Mouse (Mus musculus) liver, embryonic 12.5 days (tissue): ENCODE results near the gene Slc26a11. TPM values are rescaled to one million over a fixed set of nuclear protein-coding genes. Genes with fewer than 3 reads are reported as not detected.

Experiments
- ATAC-seq: fragments of 200-750 bp; cut with Nextera tagmentation; 2 replicates; pipeline ENCODE4 v1.8.0; 2017; ENCODE audit warnings: moderate number of reproducible peaks, mild to moderate bottlenecking, moderate library complexity
- H3K27ac ChIP-seq: fragments of 300-500 bp; sonication (generic); 2 replicates; pipeline ENCODE4 v1.5.1; 2016; ENCODE audit warnings: mild to moderate bottlenecking
- H3K27me3 ChIP-seq: fragments of 300-500 bp; sonication (generic); replicated peaks from 2 replicates; pipeline ENCODE4 v1.6.1; 2016; ENCODE audit warnings: mild to moderate bottlenecking, moderate library complexity
- H3K36me3 ChIP-seq: fragments of 300-500 bp; sonication (generic); 2 replicates; pipeline ENCODE4 v1.6.1; 2016; ENCODE audit warnings: mild to moderate bottlenecking, moderate library complexity
- H3K4me1 ChIP-seq: fragments of 300-500 bp; sonication (generic); 2 replicates; pipeline ENCODE4 v1.6.1; 2016
- H3K4me2 ChIP-seq: fragments of 300-500 bp; sonication (generic); 2 replicates; pipeline ENCODE4 v1.6.1; 2016; ENCODE audit warnings: mild to moderate bottlenecking, moderate library complexity
- H3K4me3 ChIP-seq: fragments of 300-500 bp; sonication (generic); 2 replicates; pipeline ENCODE4 v1.5.1; 2016; ENCODE audit warnings: mild to moderate bottlenecking, moderate library complexity
- H3K9ac ChIP-seq: fragments of 300-500 bp; sonication (generic); 2 replicates; pipeline ENCODE4 v1.6.1; 2016; ENCODE audit warnings: mild to moderate bottlenecking, moderate library complexity
- H3K9me3 ChIP-seq: fragments of 300-500 bp; sonication (generic); replicated peaks from 2 replicates; pipeline ENCODE4 v1.6.1; 2016; ENCODE audit warnings: mild to moderate bottlenecking, moderate library complexity
- WGBS: fragments of 180-500 bp; shearing (Covaris S2); methylation state at CpG from one replicate; pipeline ENCODE4 v1.1.7; 2016; ENCODE audit not compliant: insufficient replicate concordance; 5-methylcytosine and 5-hydroxymethylcytosine counted together
- polyA plus RNA-seq: library from polyadenylated mRNA; unstranded; fragments of >200 nt; fragmentation: Nextera tagmentation; extraction: Ambion mirVana; gene quantifications from 2 replicates; pipeline ENCODE4 v1.2.1, GENCODE M21; 2016

The Slc26a11 gene
- 2.6 and 2.9 TPM in 2 replicates for polyA plus RNA-seq

DNA sequence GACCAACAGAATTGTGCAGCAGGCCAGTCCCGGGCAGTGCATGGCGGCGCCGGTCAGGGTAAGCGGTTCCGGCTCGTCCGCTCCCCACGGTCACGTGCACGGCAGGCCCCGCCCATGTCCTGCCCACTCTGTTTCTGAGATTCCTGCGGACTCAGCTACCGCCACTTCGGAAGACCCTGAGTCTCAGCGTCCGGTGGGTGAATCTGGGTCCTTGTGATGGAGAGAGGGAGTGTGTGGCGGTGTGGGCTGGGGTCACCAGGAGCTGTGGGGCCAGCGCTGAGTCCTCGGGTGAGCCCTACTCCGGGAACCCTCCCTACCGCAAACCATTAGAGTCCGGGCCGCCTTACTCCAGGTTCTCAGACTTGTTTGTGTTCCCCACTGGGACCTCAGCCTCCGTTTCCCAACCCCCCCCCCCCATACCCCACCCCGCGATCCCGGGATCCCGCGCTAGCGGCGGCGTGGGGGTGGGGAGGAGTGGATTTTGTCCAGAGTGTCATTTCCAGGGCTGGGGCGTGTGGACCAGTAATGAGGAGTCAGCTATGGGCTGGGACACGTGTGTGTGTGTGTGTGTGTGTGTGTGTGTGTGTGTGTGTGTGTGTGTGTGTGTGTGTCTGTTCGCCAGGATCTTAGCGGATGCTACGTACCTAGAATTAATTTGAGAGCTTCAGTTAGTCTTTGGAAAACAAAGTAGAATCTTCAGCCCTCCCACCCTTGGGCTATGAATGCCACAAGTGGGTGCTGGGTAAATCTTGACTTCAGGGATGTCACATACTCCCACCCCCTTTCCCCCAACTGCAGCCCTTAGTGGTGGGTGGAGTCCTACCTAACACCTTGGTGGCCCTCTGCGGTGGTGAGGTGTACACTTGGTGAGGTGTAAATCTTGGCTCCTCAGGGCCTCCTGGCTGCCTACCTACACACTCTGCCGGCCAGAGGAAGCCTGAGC is at the start of gene Slc26a11, which contains the start of gene Sgsh:
Slc26a11 (plus strand) TSS at position 115 of the 943 bp plus-strand sequence.
Sgsh (minus strand) TSS at position 94 of the 943 bp plus-strand sequence.
- Histone ChIP-seq H3K36me3 (no peaks in the 10 kb centered on the region), H3K4me3 (peak within 1 kb of the TSS; percentile 71), H3K9ac (peak within 1 kb of the TSS; percentile 75), H3K4me2 (peak within 1 kb of the TSS; percentile 93), H3K4me1 (peaks cover 27% of the 10 kb centered on the region), H3K9me3 (no peaks in the 10 kb centered on the region), H3K27me3 (0 out of 2 replicates have a peak, but pooled peaks cover 5% of the 10 kb centered on the region), H3K27ac (peak within 1 kb of the TSS; percentile 78)
- peak; percentile 85 for ATAC-seq
- 2% methylated on average over 37 of the region's 40 CpGs for WGBS

DNA sequence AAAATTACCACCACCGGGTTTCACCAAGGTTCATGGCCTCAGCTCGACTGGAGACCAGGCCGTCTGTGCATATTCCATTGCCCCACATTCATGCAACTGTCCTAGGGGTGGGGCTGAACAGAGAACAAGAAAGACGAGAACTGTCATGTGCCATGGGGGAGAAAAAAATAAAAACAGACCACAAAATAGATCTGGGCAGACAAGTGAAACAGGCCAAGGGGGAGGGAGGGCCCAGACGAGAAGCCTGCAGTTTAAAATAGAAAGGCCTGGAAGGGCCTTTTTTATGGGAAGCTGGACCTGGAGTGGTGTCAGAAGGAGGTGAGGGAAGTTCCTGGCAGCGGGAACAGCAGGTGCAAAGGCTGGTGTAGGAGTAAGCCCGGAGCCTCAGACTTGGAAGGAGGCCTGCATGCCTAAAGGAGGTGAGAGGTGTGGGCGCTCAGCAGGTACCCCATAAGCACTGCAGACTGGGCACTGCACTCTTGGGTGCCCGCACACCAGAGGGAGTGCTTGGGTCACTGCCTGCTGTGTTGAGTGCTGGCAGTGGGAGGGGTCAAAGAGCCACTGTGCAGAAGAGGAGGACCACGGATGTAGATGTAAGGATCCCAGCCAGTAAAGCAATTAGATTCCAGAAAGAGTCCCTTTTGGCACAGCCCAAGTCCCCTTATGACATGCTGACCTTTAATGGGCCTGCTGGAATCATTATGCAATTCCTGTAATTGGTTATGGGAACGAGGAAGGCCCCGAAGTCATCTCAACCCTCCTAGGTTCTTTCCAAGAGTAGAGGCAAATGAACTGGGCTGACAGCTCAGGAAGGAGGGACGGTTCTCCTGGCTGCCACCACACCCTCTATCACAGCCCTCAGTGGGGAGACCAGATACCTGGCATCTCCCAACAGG is 48.3 kb upstream of the Slc26a11 start:
- 45% methylated on average over 13 of the region's 13 CpGs for WGBS
- Histone ChIP-seq H3K27ac (no peak overlapping the region), H3K9ac (no peak overlapping the region)

DNA sequence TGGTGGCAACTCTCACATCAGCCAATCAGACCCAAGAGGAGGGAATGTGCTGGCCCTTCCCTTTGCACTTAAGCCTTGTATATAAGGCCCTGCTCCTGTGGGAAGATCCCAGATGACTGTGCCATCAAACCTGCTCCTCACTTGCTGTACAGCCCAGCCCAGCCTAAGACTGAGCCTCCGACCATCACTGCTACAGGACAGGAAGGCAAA is 47.8 kb upstream of the Slc26a11 start, which contains the start of gene Card14:
Card14 (plus strand) TSS at position 111 of the 210 bp plus-strand sequence.
- Histone ChIP-seq H3K9ac (no peak within 1 kb of the TSS), H3K4me1 (no peaks in the 10 kb centered on the region), H3K9me3 (no peaks in the 10 kb centered on the region), H3K36me3 (no peaks in the 10 kb centered on the region), H3K27me3 (peaks cover 83% of the 10 kb centered on the region), H3K27ac (no peak within 1 kb of the TSS), H3K4me2 (no peak within 1 kb of the TSS), H3K4me3 (no peak within 1 kb of the TSS)
- no peak for ATAC-seq
- WGBS = 41% methylated on average over 1 of the region's 1 CpGs

More for the DNA sequence above, 48.3 kb upstream of the Slc26a11 start:
- H3K4me1 ChIP-seq = no peaks in the 10 kb centered on the region
- H3K36me3 ChIP-seq = no peaks in the 10 kb centered on the region
- no peak overlapping the region for H3K4me2 ChIP-seq
- peaks cover 80% of the 10 kb centered on the region for H3K27me3 ChIP-seq
- no peaks in the 10 kb centered on the region for H3K9me3 ChIP-seq
- H3K4me3 ChIP-seq = no peak overlapping the region
- ATAC-seq = no peak

DNA sequence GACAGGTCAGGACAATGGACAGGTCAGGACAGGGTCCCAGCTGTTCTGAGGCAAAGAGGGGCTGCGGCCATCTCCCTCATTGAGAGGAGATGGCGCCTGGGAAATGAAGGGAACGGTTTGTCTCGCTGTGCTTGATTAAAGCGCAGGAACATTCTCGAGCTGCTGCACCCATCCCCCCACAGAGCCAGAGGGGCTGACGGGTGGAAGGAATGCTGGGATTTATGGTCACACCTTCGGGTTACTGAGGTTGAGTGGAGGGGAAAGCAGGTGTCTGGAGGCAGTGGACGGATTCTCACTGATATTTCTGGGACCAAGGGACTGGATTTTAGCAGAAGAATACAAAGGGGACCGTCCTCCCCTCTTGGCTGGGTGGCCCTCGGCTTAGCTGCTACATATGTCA is 47.4 kb upstream of the Slc26a11 start:
- no peak for ATAC-seq
- H3K27ac ChIP-seq = no peak overlapping the region
- H3K9ac ChIP-seq = no peak overlapping the region
- H3K4me1 ChIP-seq = no peaks in the 10 kb centered on the region
- H3K36me3 ChIP-seq = no peaks in the 10 kb centered on the region
- H3K9me3 ChIP-seq = no peaks in the 10 kb centered on the region
- no peak overlapping the region for H3K4me3 ChIP-seq
- no peak overlapping the region for H3K4me2 ChIP-seq
- H3K27me3 ChIP-seq = peaks cover 82% of the 10 kb centered on the region
- 29% methylated on average over 11 of the region's 11 CpGs for WGBS

DNA sequence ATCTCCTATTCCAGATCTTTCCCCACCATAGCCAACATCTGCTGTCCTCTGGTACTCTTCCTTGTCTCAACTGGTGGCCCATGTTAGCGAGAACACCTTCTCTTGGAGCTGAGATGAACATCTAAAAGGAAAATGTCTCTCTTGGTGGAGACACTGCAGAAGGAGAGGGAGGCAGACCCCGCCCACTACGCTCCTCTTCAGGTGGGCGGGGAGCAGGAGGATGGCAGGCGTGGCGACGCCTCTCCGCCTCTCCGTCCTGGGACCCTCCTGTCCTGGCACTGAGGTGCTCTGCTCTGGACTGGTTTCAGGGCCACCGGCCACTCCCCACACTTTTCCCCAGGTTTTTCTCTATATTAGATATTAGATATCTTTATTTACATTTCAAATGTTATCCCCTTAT is 44.7 kb upstream of the Slc26a11 start:
- H3K9ac ChIP-seq = no peak overlapping the region
- ATAC-seq = no peak
- H3K4me2 ChIP-seq = no peak overlapping the region
- no peaks in the 10 kb centered on the region for H3K36me3 ChIP-seq
- H3K4me1 ChIP-seq = no peaks in the 10 kb centered on the region
- H3K27ac ChIP-seq = no peak overlapping the region
- no peaks in the 10 kb centered on the region for H3K9me3 ChIP-seq
- no peak overlapping the region for H3K4me3 ChIP-seq
- WGBS = 21% methylated on average over 10 of the region's 10 CpGs
- peaks cover 79% of the 10 kb centered on the region for H3K27me3 ChIP-seq

DNA sequence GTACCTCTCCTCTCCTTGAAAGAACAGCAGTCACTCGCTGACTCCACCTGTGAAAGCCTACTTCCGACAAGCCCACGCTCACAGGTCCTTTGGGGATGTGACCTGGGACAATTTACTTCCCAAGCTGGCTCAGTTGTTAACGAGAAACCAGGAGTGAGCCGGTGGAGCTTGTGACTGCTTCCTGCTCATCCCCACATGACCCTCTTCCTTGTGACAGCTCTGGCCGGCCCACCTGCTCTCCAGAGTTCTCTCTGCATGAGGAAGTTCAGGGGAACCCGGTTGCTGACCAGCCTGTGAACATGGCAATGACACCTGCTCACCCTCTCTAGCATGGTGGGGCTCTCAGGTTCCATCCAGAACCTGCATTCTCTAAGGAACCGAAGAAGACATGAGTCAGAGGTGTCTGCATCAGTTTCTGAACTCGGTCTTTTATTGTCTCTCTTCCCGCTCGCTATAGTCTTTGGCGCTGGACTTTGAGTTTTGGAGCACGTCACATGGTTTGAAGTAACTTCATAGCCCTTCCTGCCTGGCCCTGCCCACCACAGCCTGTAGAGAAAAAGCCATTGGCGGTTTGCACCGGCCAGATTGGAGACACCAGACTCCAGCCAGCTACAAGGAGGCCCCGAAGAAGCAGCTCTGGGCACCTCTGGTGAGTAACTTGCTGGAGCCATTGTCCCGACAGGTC is 41.0 kb upstream of the Slc26a11 start:
- no peak overlapping the region for H3K27ac ChIP-seq
- 52% methylated on average over 17 of the region's 17 CpGs for WGBS
- H3K4me2 ChIP-seq = no peak overlapping the region
- no peaks in the 10 kb centered on the region for H3K9me3 ChIP-seq
- H3K4me1 ChIP-seq = no peaks in the 10 kb centered on the region
- H3K4me3 ChIP-seq = no peak overlapping the region
- H3K36me3 ChIP-seq = no peaks in the 10 kb centered on the region
- no peak overlapping the region for H3K9ac ChIP-seq
- peaks cover 58% of the 10 kb centered on the region for H3K27me3 ChIP-seq
- ATAC-seq = no peak

DNA sequence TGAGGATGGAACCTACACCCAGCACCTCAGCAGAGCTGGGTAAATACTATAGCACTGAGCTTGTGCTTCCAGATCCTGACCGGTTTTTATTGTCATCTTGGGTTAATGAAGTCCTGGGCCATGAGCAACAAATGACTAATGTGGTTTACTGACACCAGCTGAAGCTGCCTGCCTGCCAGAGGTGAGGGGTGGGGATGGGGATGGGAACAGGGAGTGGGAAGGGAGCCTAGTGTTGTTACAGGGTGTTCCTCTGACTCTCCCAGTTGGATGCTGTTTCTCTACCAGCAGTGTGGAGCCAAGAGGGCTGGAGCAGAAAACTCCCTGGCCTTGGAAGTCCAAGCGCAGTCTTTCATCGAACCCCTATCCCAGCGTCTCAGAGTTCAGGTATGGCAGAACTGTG is 38.6 kb upstream of the Slc26a11 start:
- H3K9ac ChIP-seq = no peak overlapping the region
- no peak overlapping the region for H3K27ac ChIP-seq
- no peak for ATAC-seq
- 80% methylated on average over 4 of the region's 4 CpGs for WGBS
- no peak overlapping the region for H3K4me3 ChIP-seq
- H3K36me3 ChIP-seq = no peaks in the 10 kb centered on the region
- no peaks in the 10 kb centered on the region for H3K9me3 ChIP-seq
- H3K4me1 ChIP-seq = no peaks in the 10 kb centered on the region
- peaks cover 37% of the 10 kb centered on the region for H3K27me3 ChIP-seq
- no peak overlapping the region for H3K4me2 ChIP-seq

DNA sequence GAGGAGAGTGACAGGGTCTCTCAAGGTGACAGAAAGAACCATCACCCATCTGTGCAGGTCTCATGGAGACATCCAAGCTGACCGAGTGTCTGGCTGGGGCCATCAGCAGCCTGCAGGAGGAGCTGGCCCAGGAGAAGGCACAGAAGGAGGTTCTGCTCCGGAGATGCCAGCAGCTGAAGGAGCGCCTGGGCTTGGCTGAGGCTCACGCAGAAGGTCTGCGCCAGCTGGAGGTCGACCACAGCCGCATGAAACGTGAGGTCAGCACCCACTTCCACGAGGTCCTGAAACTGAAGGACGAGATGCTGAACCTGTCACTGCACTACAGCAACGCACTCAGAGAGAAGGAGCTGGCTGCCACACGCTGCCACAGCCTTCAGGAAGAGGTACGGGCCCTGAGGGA is 32.8 kb upstream of the Slc26a11 start:
- Histone ChIP-seq H3K9me3 (0 out of 2 replicates have a peak, but pooled peaks cover 4% of the 10 kb centered on the region), H3K27me3 (peaks cover 21% of the 10 kb centered on the region), H3K36me3 (no peaks in the 10 kb centered on the region), H3K9ac (no peak overlapping the region), H3K4me3 (no peak overlapping the region), H3K27ac (no peak overlapping the region), H3K4me2 (no peak overlapping the region), H3K4me1 (no peaks in the 10 kb centered on the region)
- 62% methylated on average over 13 of the region's 13 CpGs for WGBS
- no peak for ATAC-seq

DNA sequence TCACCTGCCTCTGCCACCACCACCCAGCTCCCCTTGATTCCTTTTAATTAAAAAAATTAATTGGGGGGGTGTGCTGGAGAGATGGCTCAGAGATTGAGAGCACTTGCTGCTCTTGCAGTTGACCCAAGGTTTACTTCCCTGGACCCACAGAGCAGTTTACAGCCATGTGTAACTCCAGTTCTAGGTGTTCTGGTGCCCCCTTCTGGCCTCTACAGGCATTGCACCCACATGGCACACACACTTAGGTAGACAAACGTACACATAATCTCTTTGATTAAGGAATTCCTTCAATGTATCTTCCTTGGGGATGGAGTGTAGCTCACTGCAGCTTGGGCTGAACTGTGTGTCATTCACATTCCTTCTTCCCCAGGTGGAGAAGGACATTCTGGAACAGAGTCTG is 30.3 kb upstream of the Slc26a11 start:
- no peak overlapping the region for H3K4me3 ChIP-seq
- peaks cover 20% of the 10 kb centered on the region for H3K27me3 ChIP-seq
- no peaks in the 10 kb centered on the region for H3K4me1 ChIP-seq
- no peak overlapping the region for H3K27ac ChIP-seq
- WGBS = 51% methylated on average over 1 of the region's 1 CpGs
- ATAC-seq = no peak
- no peak overlapping the region for H3K4me2 ChIP-seq
- H3K9ac ChIP-seq = no peak overlapping the region
- H3K36me3 ChIP-seq = no peaks in the 10 kb centered on the region
- H3K9me3 ChIP-seq = 0 out of 2 replicates have a peak, but pooled peaks cover 4% of the 10 kb centered on the region

DNA sequence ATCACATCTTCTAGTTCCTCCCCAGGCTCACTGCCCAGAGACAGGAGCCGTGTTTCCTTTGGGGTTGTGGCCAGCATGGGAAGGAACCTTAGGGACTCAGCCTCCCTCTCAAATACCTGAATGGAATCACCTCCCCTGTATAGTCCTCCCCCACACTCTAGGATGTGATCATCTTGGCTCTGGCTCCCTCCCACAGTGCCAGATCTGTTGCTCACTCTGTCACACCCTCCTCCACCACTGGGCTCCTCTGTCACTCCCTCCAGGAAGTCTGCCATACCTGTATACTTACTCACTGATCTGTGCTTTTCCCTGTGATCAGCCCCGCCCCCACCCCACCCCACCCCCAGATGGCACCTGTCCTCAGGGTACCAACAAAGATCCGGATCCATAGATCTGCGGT is 24.8 kb upstream of the Slc26a11 start:
- H3K4me2 ChIP-seq = no peak overlapping the region
- no peak overlapping the region for H3K27ac ChIP-seq
- H3K9ac ChIP-seq = no peak overlapping the region
- no peak for ATAC-seq
- H3K4me1 ChIP-seq = no peaks in the 10 kb centered on the region
- H3K36me3 ChIP-seq = no peaks in the 10 kb centered on the region
- no peak overlapping the region for H3K4me3 ChIP-seq
- WGBS = 45% methylated on average over 4 of the region's 4 CpGs
- H3K27me3 ChIP-seq = peaks cover 44% of the 10 kb centered on the region
- no peaks in the 10 kb centered on the region for H3K9me3 ChIP-seq

DNA sequence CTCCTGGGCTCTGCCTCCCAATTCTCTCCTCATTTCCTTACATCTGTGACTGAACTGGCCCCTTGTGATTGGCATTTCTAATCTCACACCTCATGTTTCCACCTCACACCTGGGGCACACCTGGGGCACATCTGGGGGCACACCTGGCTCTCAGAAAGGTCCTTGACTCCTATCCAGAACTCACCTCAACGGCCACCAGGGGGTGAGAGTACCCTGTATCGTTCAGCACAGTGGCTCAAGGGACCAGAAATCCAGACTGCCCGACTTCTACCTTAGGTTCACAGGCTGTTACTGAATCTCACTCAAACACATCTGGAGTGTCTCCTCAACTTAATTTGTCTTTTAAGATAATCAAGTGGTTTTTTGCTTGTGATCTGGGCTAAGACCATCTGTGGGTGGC is 23.4 kb upstream of the Slc26a11 start:
- WGBS = 22% methylated on average over 3 of the region's 3 CpGs

More for the DNA sequence above, 23.4 kb upstream of the Slc26a11 start:
- Histone ChIP-seq H3K9me3 (no peaks in the 10 kb centered on the region), H3K36me3 (no peaks in the 10 kb centered on the region), H3K4me3 (no peak overlapping the region), H3K9ac (no peak overlapping the region), H3K4me2 (no peak overlapping the region), H3K27me3 (peaks cover 44% of the 10 kb centered on the region), H3K4me1 (no peaks in the 10 kb centered on the region), H3K27ac (no peak overlapping the region)
- ATAC-seq = no peak
